Mouse (Mus musculus) stomach, postnatal 0 days (tissue): ENCODE data around the gene Abhd14b.

Source experiments
- CTCF ChIP-seq: IDR thresholded peaks from 2 replicates; pipeline ENCODE4 v1.5.1; 2016; ENCODE audit warnings: antibody characterized with exemption, low read depth, mild to moderate bottlenecking, moderate library complexity
- EP300 ChIP-seq: optimal IDR thresholded peaks from 2 replicates; pipeline ENCODE3; 2016; ENCODE audit warnings: antibody characterized with exemption

- TF ChIP-seq CTCF (no peak), EP300 (no peak)
Observed at GRCm38 (mm10) chr9:106413606-106414005, 33.7 kb upstream of the Abhd14b start.
